Mouse (Mus musculus) G1E (cell line): ENCODE measurements around the gene Rtn4r.

Experiments
- CTCF ChIP-seq: IDR thresholded peaks from 2 replicates; pipeline ENCODE4 v1.5.1; 2012; ENCODE audit warnings: low read depth, low read length, inconsistent platforms, mixed read lengths
- GATA1 ChIP-seq: IDR thresholded peaks from 2 replicates; pipeline ENCODE4 v1.6.1; 2012; ENCODE audit warnings: borderline replicate concordance, low read length, inconsistent platforms, mixed read lengths
- TAL1 ChIP-seq: conservative IDR thresholded peaks from 2 replicates; pipeline ENCODE4 v1.6.1; 2012; ENCODE audit warnings: low read depth, low read length, inconsistent platforms, mixed read lengths

DNA sequence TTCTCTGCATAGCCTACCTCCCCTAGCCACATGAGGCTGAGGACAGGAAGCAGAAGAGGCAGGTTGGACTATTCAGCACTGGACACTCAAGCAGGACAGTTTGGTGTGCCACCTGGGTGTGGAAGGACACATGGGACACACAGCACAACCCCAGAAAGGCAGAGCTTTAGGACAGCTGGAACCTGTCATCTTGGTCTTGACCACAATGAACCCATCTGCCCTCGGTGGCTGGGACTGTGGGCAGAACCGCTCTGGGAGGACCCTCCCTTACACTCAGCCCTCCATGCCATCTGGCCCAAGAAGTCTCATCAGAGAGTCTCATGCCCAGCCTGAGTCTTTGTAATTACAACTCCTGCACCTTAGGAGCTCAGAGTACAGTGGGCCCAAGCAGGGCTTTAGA, 72.6 kb downstream of the Rtn4r start:
- TF ChIP-seq CTCF: no peak
- no peak for TF ChIP-seq GATA1
- no peak for TF ChIP-seq TAL1
